Comparison of ENCODE assay signal across 8 mouse cellular contexts in the genomic region with DNA sequence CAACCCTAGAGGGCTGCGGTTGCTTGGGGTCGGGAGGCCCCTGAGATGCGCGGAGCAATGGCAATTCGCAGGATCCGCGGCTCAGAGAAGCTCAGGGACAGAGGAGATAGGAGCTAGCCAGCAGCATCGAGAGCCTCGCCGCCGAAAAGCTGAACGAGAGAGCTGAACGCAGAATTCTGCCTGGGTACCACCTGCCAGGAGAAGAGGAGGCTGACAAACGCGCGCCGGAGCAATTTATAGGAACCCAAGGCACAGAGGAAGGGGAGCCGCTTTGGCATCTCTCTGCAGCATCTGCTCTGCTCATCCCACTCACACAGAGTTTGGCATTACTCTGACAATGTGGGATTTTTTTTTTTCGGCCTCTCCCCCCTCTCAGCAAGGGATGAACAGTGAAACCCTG. TPM values are rescaled to one million over a fixed set of nuclear protein-coding genes. Genes with fewer than 3 reads are reported as not detected.
DNase-seq lines count a peak whose midpoint lies in the region; ATAC-seq and TF ChIP-seq lines count a peak whose summit lies in the region.

A gene (minus strand): TSS at position 335 of the 400 bp plus-strand sequence.

- TF ChIP-seq CTCF in small intestine, adult 2 months (IDR thresholded peaks at IDR 0.05; ENCODE audit: extremely low read depth, insufficient read length, insufficient replicate concordance, low read depth, low read length), result no peak

- peaks cover 27% of the 10 kb centered on the region for H3K4me1 ChIP-seq in heart, embryonic 13.5 days
- H3K4me1 ChIP-seq in small intestine, adult 2 months (ENCODE audit: control insufficient read depth, insufficient read depth, insufficient read length, low read length), result peaks cover 4% of the 10 kb centered on the region; the same call in 1 of the 2 replicates

- no peak within 1 kb of the TSS for H3K27ac ChIP-seq in heart, embryonic 13.5 days (replicated peaks)
- no peak within 1 kb of the TSS for H3K27ac ChIP-seq in macrophage
- H3K27ac ChIP-seq in small intestine, adult 2 months (ENCODE audit: insufficient read depth, low read depth, low read length), result no peak within 1 kb of the TSS

- peak within 1 kb of the TSS; percentile 80 for H3K9ac ChIP-seq in heart, embryonic 13.5 days

- no peaks in the 10 kb centered on the region for H3K79me2 ChIP-seq in macrophage (ENCODE audit: inconsistent target)

- ATAC-seq in heart, embryonic 13.5 days (ENCODE audit: extremely low read depth, insufficient number of reproducible peaks, low FRiP score, low TSS enrichment), result no peak
- ATAC-seq in common myeloid progenitor, adult 5-6 weeks (replicated peaks; ENCODE audit: low read depth, poor library complexity, severe bottlenecking), result 0 out of 2 replicates have a peak, but pooled peaks have one; percentile 19

- H3K4me3 ChIP-seq in heart, embryonic 13.5 days, result peak within 1 kb of the TSS; percentile 67
- peak within 1 kb of the TSS; percentile 3; the same call in 1 of the 2 replicates for H3K4me3 ChIP-seq in macrophage (ENCODE audit: inconsistent target)
- peak within 1 kb of the TSS; percentile 49 for H3K4me3 ChIP-seq in small intestine, adult 2 months (ENCODE audit: low read depth, low read length)

- H3K9me3 ChIP-seq in heart, embryonic 13.5 days, result no peaks in the 10 kb centered on the region

- peak within 1 kb of the TSS; percentile 99 for H3K4me2 ChIP-seq in heart, embryonic 13.5 days

- DNase-seq in heart, postnatal 36 days, result no peak
- DNase-seq in frontal cortex, postnatal 25 days (ENCODE audit: low spot score in 2 of 2), result peak; percentile 62 to 67
- DNase-seq in layer of hippocampus, postnatal 10 days (ENCODE audit: low spot score in 2 of 2), result peak; percentile 72 to 78
- no peak for DNase-seq in urinary bladder, postnatal 36 days (ENCODE audit: low spot score in 2 of 2)

- no peak for TF ChIP-seq POLR2A in small intestine, adult 2 months (IDR thresholded peaks at IDR 0.05; ENCODE audit: low read depth, low read length)

- intact Hi-C loops in heart, postnatal 36 days (cut with DNase I), result no loop called here

- H3K27me3 ChIP-seq in heart, embryonic 13.5 days (replicated peaks), result peaks cover 40% of the 10 kb centered on the region
- H3K27me3 ChIP-seq in small intestine, adult 2 months (ENCODE audit: control insufficient read depth, insufficient read depth, low read length), result peaks cover 29% of the 10 kb centered on the region

- 1% methylated on average over 19 of the region's 19 CpGs for WGBS in heart, embryonic 13.5 days
- 2% methylated on average over 19 of the region's 19 CpGs for WGBS in macrophage (ENCODE audit: missing documents)
- 4% methylated on average over 19 of the region's 19 CpGs for WGBS in small intestine, adult 2 months

- no peaks in the 10 kb centered on the region for H3K36me3 ChIP-seq in heart, embryonic 13.5 days
- H3K36me3 ChIP-seq in macrophage (ENCODE audit: inconsistent target), result no peaks in the 10 kb centered on the region
- no peaks in the 10 kb centered on the region for H3K36me3 ChIP-seq in small intestine, adult 2 months (ENCODE audit: control insufficient read depth, insufficient read depth, low read length)

RNA-seq across cellular contexts. Expression of the gene that starts here (rescaled TPM):
- 1.3 and 1.4 TPM in 2 replicates for polyA plus RNA-seq in heart, embryonic 13.5 days (2015; fragmentation: Nextera tagmentation; extraction: Ambion mirVana)
- total RNA-seq in heart, postnatal 36 days (2021), result not detected
- total RNA-seq in common myeloid progenitor, adult 5-6 weeks (2017), result not detected in 2 replicates
- 10 to 100 TPM; 67.2 to 72.7 TPM for total RNA-seq in layer of hippocampus, postnatal 10 days (2021)
- total RNA-seq in macrophage (2018; cell fraction: chromatin; rRNA removed), result under 1 TPM in 1 of 26 experiments, not detected in 25; 0.32 TPM
- total RNA-seq in macrophage (2018; cell fraction: cytosol; rRNA removed), result not detected
- not detected for total RNA-seq in macrophage (2018; cell fraction: nucleus; rRNA removed)
- not detected in 3 replicates for polyA plus RNA-seq in macrophage (2018)
- polyA plus RNA-seq in small intestine, adult 2 months (2012; rRNA removed), result 0.05 and 0.08 TPM in 2 replicates

Comparison
In these comparisons a context has a peak if more than half of its experiments do, and no peak if none do; other contexts are left out.
1. RNA of the gene that starts here (total RNA-seq): 67.2 to 72.7 TPM in layer of hippocampus, postnatal 10 days; not detected in heart, postnatal 36 days and not detected in common myeloid progenitor, adult 5-6 weeks; every median in the first group is over 10 times any median in the second.
2. Peak in ATAC-seq in common myeloid progenitor, adult 5-6 weeks; RNA of the gene not detected or under 1 TPM.
3. H3K4me3 ChIP-seq: peak in every context shown above with its lines; median percentile 67 in heart, embryonic 13.5 days; 49 in small intestine, adult 2 months; 3 in macrophage.
4. DNase-seq: peak in frontal cortex, postnatal 25 days (2 of 2) and layer of hippocampus, postnatal 10 days (2 of 2); none in heart, postnatal 36 days (0 of 2) and urinary bladder, postnatal 36 days (0 of 2).